Mouse (Mus musculus) erythroblast, embryonic 14.5 days (primary cell): ENCODE measurements at regions not wholly inside any gene's neighbourhood (a gene's known extent, or its start where the extent isn't known, plus 50 kb on each side); places are given as distances from the start of the nearest gene placed in this dataset.

Experiments
- GATA1 ChIP-seq: IDR thresholded peaks from 2 replicates; pipeline ENCODE4 v1.6.1; 2012; ENCODE audit warnings: low read length, inconsistent platforms, mixed read lengths
- TAL1 ChIP-seq: IDR thresholded peaks from 3 replicates; pipeline ENCODE4 v1.6.1; 2012; ENCODE audit warnings: low read length, inconsistent platforms, mixed read lengths

- TF ChIP-seq GATA1 (no peak), TAL1 (no peak)
These were observed 54.2 kb upstream of the Echdc3 start for GRCm38 (mm10) chr2:6267066-6267465.
